Mouse (Mus musculus) heart, postnatal 4 days (tissue): ENCODE measurements around the gene Ptprn2. TPM values are rescaled to one million over a fixed set of nuclear protein-coding genes. Genes with fewer than 3 reads are reported as not detected.

Experiments
- DNase-seq: peaks from one replicate; pipeline ENCODE4 v3.0.0; 2021
- total RNA-seq, 2 experiments: library from RNA; stranded (reverse); gene quantifications; 2 replicates each; pipeline ENCODE4 v1.2.3; 2021

Gene Ptprn2
- total RNA-seq, 2 experiments from 2014 or later = 0.29 to 0.34 TPM

DNA sequence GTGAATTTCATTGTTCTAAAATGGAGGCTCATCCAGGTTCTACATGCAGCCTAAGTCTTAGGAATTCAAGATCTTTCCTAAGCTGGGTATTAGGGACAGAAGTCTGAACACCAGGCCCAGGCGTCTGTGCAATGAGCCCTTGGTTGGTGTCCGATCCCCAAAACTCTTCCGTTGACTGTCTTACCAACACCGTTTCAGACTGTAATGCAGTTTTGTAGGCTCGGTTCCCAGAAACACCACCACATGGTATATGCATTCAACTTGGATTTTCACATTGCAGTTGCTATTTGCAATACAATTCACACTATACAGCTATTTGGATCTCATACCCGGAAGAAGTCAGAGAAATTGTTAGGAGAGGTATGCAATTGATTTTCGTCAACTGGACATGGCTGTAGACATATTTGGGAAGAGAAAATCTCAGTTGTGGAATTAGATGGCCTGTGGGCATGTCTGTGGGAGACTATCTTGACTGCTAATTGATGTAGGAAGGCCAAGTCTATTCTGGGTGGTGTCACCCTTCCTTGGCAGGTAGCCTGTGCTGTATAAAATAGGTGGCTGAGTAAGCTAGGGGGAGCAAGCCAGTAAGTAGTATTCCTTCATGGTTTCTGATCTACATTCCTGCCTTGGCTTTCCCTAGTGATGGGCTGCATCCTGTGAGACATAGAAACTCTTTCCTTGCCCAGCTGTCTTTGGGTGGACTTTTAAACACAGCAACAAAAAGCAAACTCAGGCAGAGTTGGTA, 109.5 kb downstream of the Ptprn2 start:
- no peak for DNase-seq

DNA sequence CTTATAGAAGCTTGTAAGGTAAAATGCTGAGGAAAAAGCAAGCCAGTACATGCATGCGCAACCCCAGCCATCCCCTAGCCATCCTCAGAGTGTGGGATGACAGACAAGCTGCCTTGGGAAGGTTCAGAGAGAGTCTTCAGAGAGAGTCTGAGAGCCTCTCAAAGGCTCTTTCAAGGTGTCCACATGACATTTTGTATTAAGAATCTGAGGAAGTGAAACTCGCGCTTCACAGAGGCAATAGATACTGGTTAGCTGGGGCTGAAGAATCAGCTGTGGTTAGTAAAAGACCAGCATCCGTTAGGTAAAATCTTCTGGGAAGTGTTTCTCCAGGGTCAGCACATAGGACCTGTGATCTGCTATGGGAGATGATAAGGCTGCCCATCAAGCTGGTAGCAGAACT, 110.2 kb downstream of the Ptprn2 start:
- DNase-seq = no peak

DNA sequence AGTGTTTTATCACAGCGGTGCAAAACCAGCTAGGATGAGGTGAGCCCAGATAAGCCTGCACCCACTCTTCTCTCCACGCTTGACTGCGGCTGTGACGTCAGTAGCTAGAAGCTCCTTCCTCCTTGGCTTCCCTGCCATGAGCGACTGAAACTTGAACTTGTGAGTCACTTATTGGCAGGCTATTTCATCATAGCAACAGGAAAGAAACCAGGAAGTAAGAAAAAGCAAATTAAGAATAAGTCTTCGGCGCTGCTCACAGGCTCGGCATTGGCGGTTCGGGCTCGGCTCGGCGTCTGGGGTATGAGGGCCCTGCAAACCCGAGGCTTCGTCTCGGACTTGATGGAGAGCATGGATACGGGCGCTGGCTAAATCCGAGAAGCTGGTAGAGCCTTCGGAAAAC, 111.5 kb downstream of the Ptprn2 start:
- no peak for DNase-seq

DNA sequence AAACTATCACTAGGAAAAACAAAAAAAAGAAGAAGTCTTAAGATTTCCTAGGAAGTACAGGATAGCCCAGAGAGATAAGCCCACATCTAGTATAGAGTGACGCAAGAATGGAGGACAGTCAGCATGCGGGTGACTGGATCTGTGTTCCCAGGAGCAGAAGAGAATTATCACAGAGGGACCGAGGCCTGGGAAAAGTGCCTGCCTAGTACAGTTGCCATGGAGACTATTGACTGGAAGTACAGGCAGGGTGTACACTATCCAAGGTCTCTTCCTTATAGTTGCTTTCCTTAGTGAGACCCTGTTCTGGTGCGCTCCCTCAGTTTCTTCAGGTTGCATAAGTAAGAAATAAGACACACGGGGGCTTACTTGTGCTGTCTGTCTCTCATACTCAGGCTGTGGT, 112.2 kb downstream of the Ptprn2 start:
- DNase-seq = no peak

DNA sequence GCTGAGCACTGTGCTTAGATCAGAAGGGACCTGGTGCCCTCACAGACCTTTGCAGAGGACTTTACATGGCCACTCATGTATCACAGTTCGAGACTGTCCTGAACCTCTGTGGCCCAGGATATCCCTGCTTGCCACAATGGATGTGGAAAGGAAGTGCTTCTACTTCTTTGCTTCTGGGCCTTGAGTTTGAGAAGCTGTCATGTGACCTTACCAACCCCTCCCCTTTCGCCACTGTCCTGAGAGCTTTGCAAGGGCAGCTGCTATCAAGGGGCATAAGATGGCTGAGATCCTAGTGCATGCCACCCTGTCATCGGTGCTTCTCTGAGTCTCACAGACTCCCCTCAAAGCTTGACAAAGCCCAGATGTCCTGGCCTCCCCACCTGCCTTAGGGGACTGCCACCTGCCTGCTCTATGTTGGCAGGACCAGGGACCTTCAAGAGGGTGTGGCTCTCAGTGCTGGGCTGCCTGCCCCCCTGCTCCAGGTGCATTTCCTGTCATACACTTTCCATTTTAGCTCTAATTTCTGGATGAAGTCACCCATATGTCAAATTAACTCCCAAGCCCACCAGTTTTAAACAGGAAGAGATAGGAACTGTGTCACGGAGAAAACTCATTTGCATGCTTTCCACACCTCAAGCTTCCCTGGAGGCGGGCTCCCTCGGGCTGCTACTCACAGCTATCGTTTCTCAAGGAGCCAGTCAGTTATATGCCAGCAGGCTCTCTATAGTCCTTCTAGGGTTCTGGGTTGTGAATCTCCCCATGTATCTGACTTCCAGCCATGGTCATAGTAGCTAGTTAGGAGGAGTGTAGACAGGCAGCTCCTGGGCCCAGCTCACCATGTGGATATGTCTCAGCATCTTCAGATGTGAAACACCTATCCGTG, 112.8 kb downstream of the Ptprn2 start:
- no peak for DNase-seq

DNA sequence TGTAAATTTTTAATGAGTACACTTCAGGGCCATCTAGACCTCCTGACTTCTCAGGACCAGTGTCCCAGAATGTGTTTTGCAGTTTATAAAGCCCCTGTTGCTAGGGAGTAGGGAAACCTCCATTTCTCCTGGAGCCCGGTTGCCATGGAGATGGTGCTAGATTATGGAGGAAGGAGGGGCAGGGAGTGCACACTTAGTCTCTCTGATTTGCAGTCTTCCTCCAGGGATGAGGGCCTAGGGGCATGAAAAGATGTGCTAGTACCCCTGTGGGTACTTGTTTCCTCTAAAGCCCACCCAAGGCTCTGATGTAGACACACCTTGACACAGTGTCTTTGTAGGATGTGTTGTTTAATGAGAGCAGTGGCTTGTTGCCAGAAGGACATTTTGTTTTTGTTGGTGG, 114.0 kb downstream of the Ptprn2 start:
- DNase-seq = no peak

DNA sequence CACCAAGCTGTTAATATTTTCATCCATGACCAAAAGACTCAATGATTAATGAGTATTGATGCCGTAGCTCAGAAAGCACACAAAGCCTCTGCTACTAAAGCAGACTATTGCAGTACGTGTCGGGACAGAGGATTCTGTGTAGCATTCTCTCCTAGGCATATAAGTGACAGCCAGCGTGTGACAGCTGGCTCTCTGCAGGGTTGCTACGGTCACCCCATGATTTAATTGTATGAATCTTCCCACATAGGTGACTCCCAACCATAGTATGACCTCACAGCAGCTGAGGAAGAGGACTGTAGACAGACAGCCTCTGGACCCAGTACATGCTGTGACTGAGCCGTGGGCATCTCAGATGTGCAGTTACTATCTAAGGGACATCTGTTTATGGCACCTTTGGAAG, 114.5 kb downstream of the Ptprn2 start:
- DNase-seq = no peak

DNA sequence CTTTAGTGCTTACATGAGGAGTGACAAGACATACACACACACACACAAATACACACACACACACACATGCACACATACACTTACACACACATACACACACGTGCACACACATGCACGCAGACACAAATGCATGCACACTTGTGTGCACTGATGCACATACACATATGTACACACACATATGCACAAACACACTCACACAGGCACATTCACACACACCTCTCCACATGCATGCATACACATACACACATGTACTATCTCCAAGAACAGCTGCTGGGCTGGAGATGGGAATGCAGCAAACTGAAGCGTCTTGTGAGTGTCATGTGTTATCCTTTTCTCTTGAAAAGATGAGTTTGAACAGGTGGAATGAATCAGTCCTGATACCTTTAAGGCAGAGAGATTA, 115.9 kb downstream of the Ptprn2 start:
- DNase-seq = no peak

DNA sequence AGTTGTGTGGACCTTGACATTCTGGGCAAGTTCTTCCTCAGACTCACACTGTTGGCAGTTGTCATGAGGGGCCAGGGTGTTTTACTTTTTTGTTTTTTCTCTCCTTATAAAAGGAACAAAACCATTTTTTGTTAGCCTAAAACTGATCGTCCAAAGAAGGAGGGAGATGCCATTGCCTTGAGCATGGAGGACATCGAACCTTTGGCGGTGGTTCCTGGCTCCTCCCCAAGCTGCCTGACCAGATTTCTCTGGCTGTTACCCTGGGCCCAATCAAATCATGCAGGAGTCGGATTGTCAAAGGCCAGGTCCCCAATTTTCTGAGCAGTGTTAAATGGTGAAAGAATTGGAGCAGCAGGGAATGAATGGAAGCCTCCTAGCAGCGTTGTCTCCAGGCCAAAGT, 116.4 kb downstream of the Ptprn2 start:
- DNase-seq = no peak

DNA sequence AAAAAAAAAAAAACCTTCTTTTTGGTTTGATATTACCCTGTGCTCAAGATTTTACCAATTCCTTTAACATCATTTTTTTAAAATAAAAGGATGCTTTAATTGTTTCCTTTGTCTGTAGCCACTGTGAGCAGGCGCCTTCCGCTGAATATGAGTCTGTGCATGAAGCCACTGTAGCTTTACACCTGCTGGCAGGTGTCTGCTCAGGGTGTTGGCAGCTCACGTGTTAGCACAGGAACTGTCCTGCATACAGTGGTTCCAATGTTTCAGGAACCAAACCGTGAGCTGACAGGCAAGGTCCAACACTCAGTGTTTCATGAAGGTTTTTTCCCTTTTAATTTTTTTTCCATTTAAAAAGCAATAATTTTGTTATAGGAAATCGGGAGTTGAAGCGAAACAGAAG, 123.1 kb downstream of the Ptprn2 start:
- no peak for DNase-seq

DNA sequence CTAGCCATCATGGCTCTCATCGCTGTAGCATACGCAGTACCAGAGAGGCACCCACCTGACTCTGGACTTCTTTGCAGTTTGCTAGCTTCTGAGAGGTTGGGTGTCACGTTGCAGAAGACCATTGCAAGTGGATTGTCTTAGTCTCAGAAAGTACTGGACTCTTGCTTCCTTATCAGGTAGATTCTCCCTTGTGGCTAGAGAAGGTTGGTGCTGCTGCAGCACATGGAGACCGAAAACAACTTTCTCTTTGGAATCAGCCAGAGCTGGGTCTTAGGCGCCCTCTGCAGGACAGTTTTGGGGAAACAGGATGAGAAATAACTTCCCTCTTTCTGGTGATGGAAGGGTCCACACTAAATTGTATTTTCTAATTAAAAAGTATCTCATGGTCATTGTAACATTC, 134.3 kb downstream of the Ptprn2 start:
- DNase-seq = peak; percentile 87

DNA sequence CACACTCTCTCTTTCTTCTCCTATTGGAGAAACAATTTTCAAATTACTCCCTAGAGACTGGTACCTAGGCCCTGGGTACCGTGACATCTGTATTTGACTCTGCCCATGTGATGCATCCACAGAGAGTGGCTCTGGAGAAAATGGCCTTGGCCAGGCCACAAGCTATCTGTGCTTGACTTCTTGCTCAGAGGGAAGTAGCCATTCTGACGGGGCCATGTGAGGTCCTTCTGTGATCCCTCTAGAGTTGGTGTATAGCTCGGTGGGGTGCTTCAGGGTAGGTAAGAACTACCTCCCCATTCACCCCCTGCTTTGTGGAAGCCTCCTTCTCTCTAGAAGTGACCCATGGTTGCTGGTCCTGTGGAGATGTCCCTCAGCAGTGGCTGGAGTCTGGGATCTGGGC, 134.8 kb downstream of the Ptprn2 start:
- no peak for DNase-seq

DNA sequence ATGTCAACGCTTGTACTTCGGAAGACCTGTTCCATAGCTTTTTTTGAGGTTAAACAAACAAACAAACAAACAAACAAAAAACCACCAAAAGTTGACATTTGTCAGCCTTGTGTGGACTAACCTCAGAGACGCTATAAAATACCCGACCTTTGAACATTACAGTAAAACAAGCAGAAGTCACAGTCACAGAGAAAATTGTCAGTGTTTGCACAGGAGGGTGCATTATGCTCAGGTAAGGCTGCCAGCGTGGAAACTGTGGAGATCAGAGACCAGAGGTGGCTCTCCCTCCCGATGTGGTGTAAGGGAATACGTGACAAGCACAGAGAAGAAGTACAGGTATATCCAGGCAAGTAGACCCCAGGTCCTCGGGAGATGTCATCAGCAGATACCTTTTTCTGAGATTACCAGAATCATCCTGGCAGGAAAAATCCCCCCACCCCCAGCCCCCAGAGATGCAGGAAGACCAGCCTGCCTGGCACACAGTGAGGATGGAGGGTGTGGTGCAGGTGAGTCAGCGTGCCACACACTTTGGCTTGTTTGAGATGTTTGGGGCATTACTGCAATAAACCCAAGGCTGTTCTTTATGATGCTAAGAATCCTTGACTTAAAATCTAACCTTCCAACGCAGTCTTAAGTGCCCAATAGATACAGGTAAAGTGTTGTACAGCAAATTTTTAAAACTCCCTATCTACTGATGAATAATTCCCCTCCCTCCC, 136.0 kb downstream of the Ptprn2 start:
- DNase-seq = no peak

DNA sequence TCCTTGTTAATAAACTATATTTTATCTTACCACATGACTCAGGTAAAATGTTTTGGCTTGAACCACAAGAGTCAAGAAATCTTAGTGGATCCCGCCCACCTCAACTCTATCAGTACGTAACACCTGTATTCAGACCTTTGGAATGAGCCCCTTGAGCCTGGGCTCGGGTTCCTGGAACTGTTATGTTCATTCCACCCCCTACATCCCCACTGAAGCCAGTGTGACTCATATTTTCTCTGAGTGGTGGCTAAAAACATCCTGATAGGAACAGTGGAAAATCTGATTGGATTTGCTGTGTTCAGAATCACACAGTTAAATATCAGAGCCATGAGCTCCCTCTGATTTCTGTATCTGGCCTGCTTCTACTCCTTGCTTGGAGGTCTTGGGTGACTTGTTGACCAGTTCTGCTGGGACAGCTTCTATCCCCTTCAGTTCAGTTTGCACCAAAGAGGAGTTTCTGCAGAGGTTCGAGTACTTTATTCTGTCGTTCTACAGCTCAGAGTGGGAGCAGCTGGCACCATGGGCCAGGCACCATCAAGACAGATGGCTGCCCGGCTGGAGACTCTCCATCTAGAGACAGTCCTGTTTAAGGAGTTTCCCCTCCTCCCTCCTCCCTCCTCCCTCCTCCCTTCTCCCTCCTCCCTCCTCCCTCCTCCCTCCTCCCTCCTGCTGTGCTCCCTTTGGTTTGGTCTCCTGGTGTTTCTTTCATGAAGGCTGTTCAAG, 137.3 kb downstream of the Ptprn2 start:
- DNase-seq = no peak

DNA sequence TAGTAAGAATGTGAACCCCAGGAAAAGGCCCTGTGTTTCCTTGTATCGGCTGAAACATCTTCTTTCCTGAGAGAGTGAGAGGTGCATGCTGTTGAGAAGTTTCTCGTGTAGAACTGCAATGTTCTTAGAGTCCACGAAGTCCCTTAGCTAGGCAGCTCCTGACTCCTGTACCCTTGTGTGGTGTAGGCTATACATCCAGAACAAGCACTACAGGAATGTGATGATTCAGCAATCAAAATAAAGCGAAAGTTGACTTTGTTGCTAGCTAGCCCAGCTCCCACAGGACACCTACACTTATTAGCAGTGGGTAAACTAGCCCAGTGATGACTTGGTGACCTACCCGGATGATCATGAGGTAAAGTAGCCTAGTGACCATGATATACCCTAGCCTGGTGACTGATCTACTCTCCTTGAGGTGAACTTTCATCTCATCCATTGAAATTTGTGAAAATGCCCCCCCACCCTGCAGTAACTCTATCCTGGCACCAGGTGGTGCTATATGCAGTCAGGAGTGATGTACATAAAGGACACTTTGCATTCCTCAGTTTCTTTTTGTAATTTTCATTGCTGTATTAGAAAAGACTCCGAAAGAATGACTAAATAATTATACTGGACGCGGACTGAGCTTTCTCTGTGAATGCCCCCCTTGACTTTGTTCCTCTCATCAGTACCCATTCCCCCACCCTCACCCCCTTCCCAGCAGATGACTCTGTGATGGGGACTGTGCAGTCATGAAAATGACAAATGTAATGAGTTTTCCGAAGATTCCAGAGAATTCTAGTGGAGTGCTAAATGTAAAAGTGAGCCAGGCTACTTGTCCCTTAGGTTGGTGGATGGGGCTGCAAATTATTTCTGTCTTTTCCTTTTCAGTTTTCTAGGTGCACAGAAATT, 140.1 kb downstream of the Ptprn2 start:
- DNase-seq = peak; percentile 48

DNA sequence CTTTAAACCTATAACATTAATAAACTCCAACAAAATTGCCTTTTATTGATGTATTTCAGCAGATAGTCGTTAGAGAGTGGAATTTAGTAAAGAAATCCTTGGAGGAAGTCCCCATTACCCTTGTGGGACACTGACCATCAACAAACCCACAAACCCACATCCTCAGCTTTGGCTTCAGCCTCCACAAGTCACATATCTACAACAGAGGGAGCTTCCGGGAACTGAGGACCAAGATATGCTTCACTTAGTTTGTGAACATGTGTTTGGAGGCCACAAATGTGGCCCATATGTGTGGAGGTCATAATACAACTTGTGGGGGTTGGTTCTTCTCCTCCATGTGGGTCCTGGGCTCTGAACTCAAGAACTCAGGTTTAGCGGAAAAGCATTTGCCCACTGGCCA, 143.5 kb downstream of the Ptprn2 start:
- no peak for DNase-seq

DNA sequence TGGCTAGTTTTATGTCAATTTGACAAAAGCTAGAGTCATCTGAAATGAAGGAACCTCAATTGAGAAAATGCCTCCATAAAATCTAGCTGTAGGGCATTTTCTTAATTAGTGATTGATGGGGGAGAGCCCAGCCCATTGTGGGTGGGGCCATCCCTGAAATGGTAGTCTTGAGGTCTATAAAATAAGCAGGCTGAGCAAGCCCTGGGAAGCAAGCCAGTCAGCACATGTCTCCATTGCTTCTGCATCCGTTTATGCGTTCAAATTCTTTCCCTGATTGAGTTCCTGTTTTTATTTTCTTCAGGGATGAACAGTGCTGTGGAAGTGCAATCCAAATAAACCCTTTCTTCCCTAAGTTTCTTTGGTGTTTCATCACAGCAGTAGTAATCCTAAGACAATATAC, 152.0 kb downstream of the Ptprn2 start:
- no peak for DNase-seq

DNA sequence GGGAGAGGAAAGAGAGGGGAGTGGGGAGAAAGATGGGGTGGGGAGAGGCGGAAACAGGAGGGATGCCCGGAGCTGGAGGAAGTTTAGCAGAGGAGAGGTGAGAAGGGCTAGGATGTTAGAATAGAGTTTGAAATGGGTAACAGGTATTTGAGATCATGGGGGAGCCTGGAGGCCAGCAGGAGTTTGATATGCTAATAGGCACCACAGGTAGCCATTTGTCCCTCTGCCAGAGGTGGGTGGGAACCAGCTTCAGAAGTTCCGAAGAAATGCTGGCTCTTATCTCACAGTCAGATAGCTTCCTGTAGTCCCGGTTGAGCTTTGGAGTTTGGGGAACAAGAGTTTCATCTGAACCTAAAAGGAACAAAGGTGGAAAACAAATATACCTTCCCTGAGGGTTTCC, 155.4 kb downstream of the Ptprn2 start:
- DNase-seq = no peak

DNA sequence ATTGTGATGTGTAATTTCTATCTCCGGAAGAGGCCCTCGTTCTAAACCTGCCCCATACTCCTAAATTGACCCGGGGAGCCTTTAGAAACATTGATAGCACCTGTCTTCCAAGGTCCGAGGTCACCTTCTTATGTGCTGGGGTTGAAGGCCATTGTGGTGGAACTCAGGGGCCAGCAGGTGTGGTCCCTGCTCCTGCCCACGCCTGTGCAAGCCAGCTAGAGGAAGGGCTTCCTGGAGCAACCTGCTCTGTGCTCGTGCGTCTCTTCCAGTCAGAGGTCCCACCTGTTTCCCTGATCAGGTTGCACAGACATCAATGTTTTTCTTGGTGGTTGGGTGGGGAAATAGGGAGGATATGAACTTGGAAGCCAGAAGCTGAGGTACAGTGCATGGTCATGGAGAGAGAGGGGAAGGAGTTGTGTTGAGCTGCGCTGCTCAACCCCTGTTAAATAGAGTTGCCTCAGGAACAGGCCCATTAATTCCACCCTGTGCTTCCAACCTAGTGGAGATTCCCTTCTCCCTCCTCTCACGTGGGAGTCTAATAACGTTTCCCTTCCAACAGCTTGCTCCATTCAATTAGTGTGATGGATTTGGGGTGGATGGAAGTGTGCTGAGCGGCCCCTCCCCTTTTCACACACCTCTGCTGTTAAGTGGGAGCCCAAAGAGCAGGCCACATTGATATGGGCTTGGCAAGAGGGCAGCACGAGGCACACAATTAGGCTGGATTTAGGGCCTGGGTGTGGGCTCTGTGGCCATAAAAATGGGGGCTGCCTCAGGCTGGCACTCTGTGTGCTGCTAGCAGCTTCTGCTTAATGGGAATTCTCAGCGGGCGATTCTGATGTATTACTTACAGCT, 156.0 kb downstream of the Ptprn2 start:
- DNase-seq = no peak

DNA sequence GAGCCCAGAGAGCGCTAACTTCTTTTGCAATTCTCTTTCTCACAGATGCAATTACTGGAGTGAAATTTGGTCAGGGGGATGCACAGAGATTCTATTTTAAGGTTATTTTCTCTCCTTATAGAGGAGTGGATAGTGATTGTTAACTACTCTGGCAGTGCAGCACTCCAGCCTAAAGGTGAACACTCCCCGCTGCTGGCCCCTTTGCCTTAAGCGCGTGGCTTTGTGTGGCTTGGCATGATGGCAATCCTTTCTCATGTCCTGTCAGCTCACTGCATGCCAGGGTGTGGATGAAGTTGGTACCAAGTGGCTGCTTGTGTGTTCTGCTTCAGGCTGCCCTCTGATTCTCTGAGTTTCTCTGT, 156.7 kb downstream of the Ptprn2 start:
- DNase-seq = no peak

DNA sequence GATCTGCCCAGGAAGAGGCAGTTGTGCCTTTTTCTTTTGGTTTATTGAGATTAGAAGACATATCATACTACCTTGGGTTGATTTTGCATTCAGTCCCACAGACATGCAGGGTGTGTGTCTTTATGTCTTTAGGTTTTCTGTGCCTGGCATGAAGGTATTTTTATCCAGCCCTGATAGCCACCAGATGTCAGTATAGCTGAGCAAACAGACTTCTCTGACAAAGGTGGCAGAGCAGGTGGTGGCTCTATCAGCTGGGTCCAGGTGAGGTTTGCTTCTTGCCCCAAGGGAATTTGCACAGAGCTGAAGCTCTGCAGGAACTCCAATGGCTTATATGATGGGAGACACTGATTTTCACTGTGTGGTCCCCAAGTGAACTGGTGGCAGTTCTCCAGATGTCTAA, 161.3 kb downstream of the Ptprn2 start:
- DNase-seq = no peak
